Mouse (Mus musculus) heart, embryonic 14.5 days (tissue): ENCODE results near the gene Mypop. TPM values are rescaled to one million over a fixed set of nuclear protein-coding genes. Genes with fewer than 3 reads are reported as not detected.

Experiments used
- polyA plus RNA-seq: library from polyadenylated mRNA; unstranded; fragments of >200 nt; fragmentation: Nextera tagmentation; extraction: Ambion mirVana; gene quantifications from 2 replicates; pipeline ENCODE4 v1.2.1, GENCODE M21; 2014

The Mypop gene
- polyA plus RNA-seq, 1 experiment from 2014 or later = 1.6 TPM

Other genes with a start within 250 kb of the Mypop start
- gene Psg19, start 192.7 kb upstream of the Mypop start, polyA plus RNA-seq = not detected in 2 replicates
- gene Psg17, start 169.6 kb upstream of the Mypop start, polyA plus RNA-seq = not detected in 2 replicates
- 0.16 and 0.46 TPM in 2 replicates for gene Mill2, start 151.3 kb upstream of the Mypop start, polyA plus RNA-seq
- gene Pglyrp1, start 119.9 kb upstream of the Mypop start, polyA plus RNA-seq = 0.93 and 1.8 TPM in 2 replicates
- gene Ccdc61, start 80.8 kb upstream of the Mypop start, polyA plus RNA-seq = 12.2 and 14.3 TPM in 2 replicates
- 0.57 and 0.88 TPM in 2 replicates for gene Nova2, start 65.4 kb upstream of the Mypop start, polyA plus RNA-seq
- not detected in 2 replicates for gene Nanos2, start 3.8 kb upstream of the Mypop start, polyA plus RNA-seq
- 14.8 and 17.8 TPM in 2 replicates for gene Irf2bp1, start 12.8 kb downstream of the Mypop start, polyA plus RNA-seq
- not detected in 2 replicates for gene Foxa3, start 32.3 kb downstream of the Mypop start, polyA plus RNA-seq
- gene Sympk, start 33.1 kb downstream of the Mypop start, polyA plus RNA-seq = 15.8 and 16.3 TPM in 2 replicates
- gene Rsph6a, start 63.4 kb downstream of the Mypop start, polyA plus RNA-seq = not detected in 2 replicates
- 19.6 and 20.4 TPM in 2 replicates for gene Dmwd, start 85.0 kb downstream of the Mypop start, polyA plus RNA-seq
- gene Dmpk, start 92.6 kb downstream of the Mypop start, polyA plus RNA-seq = 31.1 and 36.0 TPM in 2 replicates
- gene Six5, start 103.3 kb downstream of the Mypop start, polyA plus RNA-seq = 7.3 and 8.3 TPM in 2 replicates
- gene Gm4969, start 127.1 kb downstream of the Mypop start, polyA plus RNA-seq = 1.2 TPM in 2 replicates
- 5.5 and 5.6 TPM in 2 replicates for gene Fbxo46, start 128.6 kb downstream of the Mypop start, polyA plus RNA-seq
- 7.0 and 7.8 TPM in 2 replicates for gene Qpctl, start 158.0 kb downstream of the Mypop start, polyA plus RNA-seq
- 104 and 111 TPM in 2 replicates for gene Snrpd2, start 158.5 kb downstream of the Mypop start, polyA plus RNA-seq
- gene Gipr, start 174.9 kb downstream of the Mypop start, polyA plus RNA-seq = 51.5 and 52.6 TPM in 2 replicates
- 8.3 and 9.5 TPM in 2 replicates for gene Eml2, start 185.2 kb downstream of the Mypop start, polyA plus RNA-seq
- 1.6 and 1.9 TPM in 2 replicates for gene Gpr4, start 221.3 kb downstream of the Mypop start, polyA plus RNA-seq
- gene Opa3, start 237.1 kb downstream of the Mypop start, polyA plus RNA-seq = 36.5 and 38.6 TPM in 2 replicates